ENCODE assay signal across 47 mouse cellular contexts in the genomic region with DNA sequence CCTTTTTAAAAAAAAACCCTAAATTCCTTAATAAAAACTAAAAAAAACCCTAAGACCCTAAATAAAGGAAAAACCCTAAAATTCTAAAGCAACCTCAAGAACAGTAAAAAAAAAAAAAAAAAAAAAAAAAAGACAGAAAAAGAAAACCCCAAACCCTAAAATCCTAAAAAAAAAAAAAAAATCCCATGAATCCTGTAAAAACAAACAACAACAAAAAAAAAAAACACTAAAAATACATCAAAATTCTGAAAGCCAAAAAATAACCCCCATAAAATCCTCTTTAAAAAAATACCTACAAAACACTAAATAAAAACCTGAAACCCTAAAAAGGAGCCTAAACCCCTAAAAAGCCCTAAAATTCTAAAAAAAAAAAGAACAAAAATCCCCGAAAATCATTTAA. TPM values are rescaled to one million over a fixed set of nuclear protein-coding genes. Genes with fewer than 3 reads are reported as not detected.
"Had no signal": no experiment of that assay in that cellular context is flagged by ENCODE, and none has a peak within 500 bp of the region (broad histone marks: within the 10 kb centered on the region; RNA-seq: fewer than 3 reads in every experiment).

No protein-coding gene starts in this region.

- H3K9me3 ChIP-seq: limb, embryonic 10.5 days; limb, embryonic 12.5 days; limb, embryonic 13.5 days; limb, embryonic 15.5 days; liver, embryonic 12.5 days; liver, embryonic 13.5 days; liver, embryonic 15.5 days; lung, embryonic 15.5 days; megakaryocyte, embryonic 14.5 days; midbrain, embryonic 10.5 days; midbrain, embryonic 12.5 days; midbrain, embryonic 13.5 days; midbrain, embryonic 15.5 days; neural tube, embryonic 12.5 days; neural tube, embryonic 13.5 days had no signal

- H3K4me2 ChIP-seq: limb, embryonic 12.5 days; limb, embryonic 13.5 days; limb, embryonic 15.5 days; liver, embryonic 11.5 days; liver, embryonic 12.5 days; liver, embryonic 13.5 days; liver, embryonic 15.5 days; lung, embryonic 14.5 days; lung, embryonic 15.5 days; midbrain, embryonic 11.5 days; midbrain, embryonic 12.5 days; midbrain, embryonic 13.5 days; midbrain, embryonic 15.5 days; neural tube, embryonic 12.5 days; neural tube, embryonic 13.5 days had no signal

- H3K27me3 ChIP-seq: limb, embryonic 12.5 days; limb, embryonic 13.5 days; limb, embryonic 15.5 days; liver, embryonic 12.5 days; liver, embryonic 13.5 days; liver, embryonic 15.5 days; lung, embryonic 15.5 days; megakaryocyte, embryonic 14.5 days; midbrain, embryonic 12.5 days; midbrain, embryonic 13.5 days; midbrain, embryonic 15.5 days; neural tube, embryonic 12.5 days; neural tube, embryonic 13.5 days had no signal

- H3K4me3 ChIP-seq: limb, embryonic 10.5 days; limb, embryonic 12.5 days; limb, embryonic 13.5 days; limb, embryonic 15.5 days; liver, embryonic 12.5 days; liver, embryonic 13.5 days; liver, embryonic 15.5 days; lung, embryonic 15.5 days; megakaryocyte, embryonic 14.5 days; midbrain, embryonic 10.5 days; midbrain, embryonic 12.5 days; midbrain, embryonic 13.5 days; midbrain, embryonic 15.5 days; myocyte; neural tube, embryonic 12.5 days; neural tube, embryonic 13.5 days had no signal

- H3K27ac ChIP-seq: limb, embryonic 10.5 days; limb, embryonic 12.5 days; limb, embryonic 13.5 days; limb, embryonic 15.5 days; liver, embryonic 12.5 days; liver, embryonic 13.5 days; liver, embryonic 14.5 days; liver, embryonic 15.5 days; lung, embryonic 15.5 days; macrophage; midbrain, embryonic 10.5 days; midbrain, embryonic 12.5 days; midbrain, embryonic 13.5 days; midbrain, embryonic 15.5 days; neural tube, embryonic 12.5 days; neural tube, embryonic 13.5 days had no signal

- H3K4me1 ChIP-seq: limb, embryonic 10.5 days; limb, embryonic 12.5 days; limb, embryonic 13.5 days; limb, embryonic 15.5 days; liver, embryonic 12.5 days; liver, embryonic 13.5 days; liver, embryonic 15.5 days; lung, embryonic 15.5 days; megakaryocyte, embryonic 14.5 days; midbrain, embryonic 10.5 days; midbrain, embryonic 12.5 days; midbrain, embryonic 13.5 days; midbrain, embryonic 15.5 days; neural tube, embryonic 12.5 days; neural tube, embryonic 13.5 days had no signal

- H3K9ac ChIP-seq: limb, embryonic 12.5 days; limb, embryonic 13.5 days; limb, embryonic 15.5 days; liver, embryonic 12.5 days; liver, embryonic 13.5 days; liver, embryonic 14.5 days; liver, embryonic 15.5 days; liver, postnatal 0 days; lung, embryonic 14.5 days; lung, embryonic 15.5 days; midbrain, embryonic 12.5 days; midbrain, embryonic 13.5 days; midbrain, embryonic 15.5 days; neural tube, embryonic 12.5 days; neural tube, embryonic 13.5 days had no signal

- ATAC-seq: liver, embryonic 12.5 days; liver, postnatal 0 days; lung, postnatal 0 days; midbrain, embryonic 13.5 days; midbrain, embryonic 15.5 days; midbrain, embryonic 16.5 days had no signal

- H3K36me3 ChIP-seq: limb, embryonic 10.5 days; limb, embryonic 12.5 days; limb, embryonic 13.5 days; limb, embryonic 15.5 days; liver, embryonic 12.5 days; liver, embryonic 13.5 days; liver, embryonic 15.5 days; lung, embryonic 15.5 days; midbrain, embryonic 10.5 days; midbrain, embryonic 12.5 days; midbrain, embryonic 13.5 days; midbrain, embryonic 15.5 days; neural tube, embryonic 12.5 days; neural tube, embryonic 13.5 days had no signal

- DNase-seq: left cerebral cortex, postnatal 4 days; liver; liver, embryonic 13.5 days; liver, postnatal 0 days; lung, adult 18-20 months; lung, adult 2 months; lung, embryonic 14.5 days; lung, postnatal 10 days; lung, postnatal 14 days; lung, postnatal 36 days; lung, postnatal 4 days; midbrain, embryonic 14.5 days had no signal

RNA-seq across cellular contexts. Expression of a gene that starts 45.3 kb away (rescaled TPM):
- total RNA-seq: left cerebral cortex, postnatal 10 days; left cerebral cortex, postnatal 14 days; left cerebral cortex, postnatal 25 days; left cerebral cortex, postnatal 36 days; left cerebral cortex, postnatal 4 days; liver, adult 2 months; megakaryocyte, adult 5-6 weeks; megakaryocyte-erythroid progenitor cell, adult 5-6 weeks; midbrain, postnatal 0 days; monocyte, adult 5-6 weeks had no signal
- polyA plus RNA-seq: limb, embryonic 10.5 days; limb, embryonic 11.5 days; limb, embryonic 12.5 days; limb, embryonic 13.5 days; limb, embryonic 14.5 days; limb, embryonic 15.5 days; liver, adult 2 months; liver, embryonic 11.5 days; liver, embryonic 12.5 days; liver, embryonic 13.5 days; liver, embryonic 14.5 days; liver, embryonic 15.5 days; liver, embryonic 16.5 days; liver, postnatal 0 days; lung, adult 2 months; lung, embryonic 14.5 days; lung, embryonic 15.5 days; lung, embryonic 16.5 days; lung, postnatal 0 days; macrophage; midbrain, embryonic 10.5 days; midbrain, embryonic 11.5 days; midbrain, embryonic 12.5 days; midbrain, embryonic 13.5 days; midbrain, embryonic 14.5 days; midbrain, embryonic 15.5 days; midbrain, embryonic 16.5 days; midbrain, postnatal 0 days; myocyte; neural tube, embryonic 11.5 days; neural tube, embryonic 12.5 days; neural tube, embryonic 13.5 days had no signal

RNA-seq across cellular contexts. Expression of a gene that starts 55.6 kb away (rescaled TPM):
- total RNA-seq: left cerebral cortex, postnatal 10 days; left cerebral cortex, postnatal 14 days; left cerebral cortex, postnatal 25 days; left cerebral cortex, postnatal 36 days; left cerebral cortex, postnatal 4 days; megakaryocyte, adult 5-6 weeks; megakaryocyte-erythroid progenitor cell, adult 5-6 weeks; midbrain, postnatal 0 days; monocyte, adult 5-6 weeks had no signal
- polyA plus RNA-seq: limb, embryonic 10.5 days; limb, embryonic 11.5 days; limb, embryonic 12.5 days; limb, embryonic 13.5 days; limb, embryonic 14.5 days; limb, embryonic 15.5 days; liver, adult 2 months; liver, embryonic 12.5 days; lung, adult 2 months; lung, embryonic 14.5 days; lung, embryonic 15.5 days; lung, embryonic 16.5 days; lung, postnatal 0 days; macrophage; midbrain, embryonic 10.5 days; midbrain, embryonic 11.5 days; midbrain, embryonic 12.5 days; midbrain, embryonic 13.5 days; midbrain, embryonic 14.5 days; midbrain, embryonic 15.5 days; midbrain, embryonic 16.5 days; midbrain, postnatal 0 days; myocyte; neural tube, embryonic 11.5 days; neural tube, embryonic 12.5 days; neural tube, embryonic 13.5 days had no signal
